Mouse (Mus musculus) layer of hippocampus, postnatal 36 days (tissue): ENCODE results near the gene Nfatc2ip. TPM values are rescaled to one million over a fixed set of nuclear protein-coding genes. Genes with fewer than 3 reads are reported as not detected.

ENCODE experiments used
- DNase-seq, 2 experiments: peaks; one replicate each; pipeline ENCODE4 v3.0.0; 2022
- total RNA-seq, 2 experiments: library from RNA; stranded (reverse); gene quantifications; 2 replicates each; pipeline ENCODE4 v1.2.3; 2021

Nfatc2ip gene
- 1 to 10 TPM; 6.3 to 6.6 TPM for total RNA-seq

DNA sequence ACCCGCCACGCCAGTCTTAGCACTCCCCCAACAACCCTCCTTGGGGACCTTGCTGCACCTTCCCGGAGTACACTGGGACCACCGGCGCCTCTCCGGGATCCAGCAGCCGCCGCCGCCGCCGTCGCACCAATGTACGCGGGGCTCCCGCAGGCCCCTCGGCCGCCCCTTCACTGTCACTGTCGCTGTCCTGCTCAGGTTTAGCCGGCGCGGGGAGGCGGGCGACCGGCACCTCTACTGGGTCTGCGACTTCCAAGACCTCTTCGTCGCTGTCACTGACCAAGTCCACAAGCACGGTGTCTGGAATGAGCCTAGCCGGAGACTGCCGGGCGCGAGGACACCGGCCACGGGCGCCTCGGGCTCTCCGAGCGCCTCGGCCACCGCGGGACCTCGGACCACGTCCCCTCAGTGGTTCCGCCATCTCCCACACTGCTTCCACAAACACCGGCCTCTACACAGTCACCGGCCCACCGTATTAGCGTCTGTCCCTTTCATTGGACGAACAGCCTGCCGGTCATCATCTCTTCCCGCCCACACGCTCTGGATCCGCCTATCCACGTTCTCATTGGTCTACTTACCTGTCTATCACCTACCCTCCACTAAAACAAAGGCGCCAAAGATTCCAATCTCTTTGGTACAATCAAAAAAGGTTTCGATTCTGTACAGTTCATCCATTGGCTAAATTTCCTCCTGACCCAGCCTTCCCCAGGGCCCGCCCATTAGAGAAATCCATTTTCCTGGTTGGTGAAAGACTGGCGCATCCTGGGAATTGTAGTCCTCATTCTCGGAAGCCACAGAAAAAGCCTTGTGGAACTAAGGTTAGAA, at the start of gene Nfatc2ip:
Gene Nfatc2ip (minus strand): TSS at position 440 of the 822 bp plus-strand sequence.
- DNase-seq = peak; percentile 96 to 98

- no peak for DNase-seq
Measured at GRCm38 (mm10) chr7:126446217-126446616, 49.7 kb upstream of the Nfatc2ip start.

GRCm38 (mm10) chr7:126445104-126445815, 48.7 kb upstream of the Nfatc2ip start:
- DNase-seq = no peak

GRCm38 (mm10) chr7:126444536-126444935, 48.0 kb upstream of the Nfatc2ip start:
- DNase-seq = no peak

DNA sequence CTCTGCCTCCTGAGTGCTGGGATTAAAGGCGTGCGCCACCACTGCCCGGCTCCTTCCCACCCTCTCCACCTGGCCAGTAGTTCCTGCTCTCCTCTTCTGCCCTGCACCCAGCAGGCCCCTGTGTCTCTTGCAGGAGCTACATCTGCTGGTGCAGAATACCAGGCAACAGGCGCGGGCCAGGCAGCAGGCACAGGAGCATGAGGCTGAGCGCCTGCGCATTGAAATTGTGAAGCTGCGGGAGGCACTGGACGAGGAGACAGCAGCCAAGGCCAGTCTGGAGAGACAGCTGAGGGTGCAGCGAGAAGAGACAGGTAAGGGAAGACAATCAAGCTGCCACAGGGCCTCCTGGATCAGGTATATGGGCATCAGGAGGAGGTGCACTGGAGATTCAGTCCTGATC, 47.5 kb upstream of the Nfatc2ip start:
- DNase-seq = no peak

GRCm38 (mm10) chr7:126440134-126440533, 43.6 kb upstream of the Nfatc2ip start:
- DNase-seq = no peak

- DNase-seq = peak in 1 of 2 experiments; percentile 15
Measured at GRCm38 (mm10) chr7:126436851-126437250, 40.3 kb upstream of the Nfatc2ip start.

DNA sequence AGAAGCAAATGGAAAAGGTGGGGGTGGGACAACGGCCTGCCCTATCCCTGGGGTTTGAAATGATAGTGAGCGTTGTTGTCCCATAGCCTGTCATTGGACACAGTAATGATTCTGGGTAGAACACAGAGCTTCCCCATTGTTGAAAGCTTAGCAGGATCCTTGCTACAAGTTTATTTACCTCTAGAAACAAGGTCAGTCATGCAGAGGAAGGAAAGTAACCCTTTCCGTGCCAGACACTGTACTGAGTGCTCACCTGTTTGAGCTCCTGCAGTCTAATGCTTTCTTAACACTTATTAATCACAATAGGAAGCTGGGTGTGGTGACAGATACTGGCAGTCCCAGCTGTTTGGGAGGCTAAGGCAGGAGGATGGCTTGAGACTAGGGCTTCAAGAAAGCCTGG, 39.3 kb upstream of the Nfatc2ip start:
- no peak for DNase-seq

GRCm38 (mm10) chr7:126434726-126435125, 38.2 kb upstream of the Nfatc2ip start:
- no peak for DNase-seq

DNA sequence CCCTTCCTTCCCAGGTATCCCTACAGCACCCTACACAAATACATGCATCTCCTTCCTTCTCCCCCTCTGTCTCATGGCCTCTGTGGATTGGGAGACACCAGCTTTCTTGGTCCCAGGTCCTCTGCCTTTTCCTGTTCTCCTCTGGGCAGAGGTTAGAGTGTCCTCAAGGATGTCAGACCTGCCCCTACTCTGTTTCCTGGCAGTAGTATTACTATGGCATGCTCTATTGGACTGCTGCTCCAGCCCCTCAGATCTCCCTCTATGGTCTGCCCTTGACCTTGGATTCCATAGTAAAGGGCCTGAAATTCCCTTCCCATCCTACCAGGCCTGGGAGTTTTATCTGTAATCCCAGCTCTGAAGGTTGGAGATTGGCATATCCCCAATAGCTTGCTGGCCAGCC, 33.6 kb upstream of the Nfatc2ip start:
- DNase-seq = no peak

DNA sequence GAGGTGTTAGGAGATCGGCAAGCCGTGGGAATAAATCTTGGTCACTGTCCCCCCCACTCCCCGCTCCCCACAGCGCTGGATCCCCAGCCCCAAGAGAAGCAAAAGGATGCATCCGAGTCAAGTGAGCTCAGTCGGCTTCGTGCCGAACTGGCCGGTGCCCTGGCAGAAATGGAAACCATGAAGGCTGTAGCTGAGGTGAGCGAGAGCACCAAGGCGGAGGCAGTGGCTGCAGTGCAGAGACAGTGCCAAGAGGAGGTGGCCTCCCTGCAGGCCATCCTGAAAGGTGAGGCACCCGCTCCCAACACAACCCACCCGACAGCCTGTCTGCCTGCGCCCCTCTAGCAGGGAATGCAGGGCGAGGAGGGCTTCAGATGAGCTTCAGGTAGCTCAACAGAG, 33.0 kb upstream of the Nfatc2ip start:
- DNase-seq = peak in 1 of 2 experiments; percentile 9

- peak; percentile 93 for DNase-seq
Measured at GRCm38 (mm10) chr7:126428631-126429502, 32.3 kb upstream of the Nfatc2ip start, which contains the start of gene Rabep2. Gene Rabep2, plus strand, starts transcription at chr7:126428759.

DNA sequence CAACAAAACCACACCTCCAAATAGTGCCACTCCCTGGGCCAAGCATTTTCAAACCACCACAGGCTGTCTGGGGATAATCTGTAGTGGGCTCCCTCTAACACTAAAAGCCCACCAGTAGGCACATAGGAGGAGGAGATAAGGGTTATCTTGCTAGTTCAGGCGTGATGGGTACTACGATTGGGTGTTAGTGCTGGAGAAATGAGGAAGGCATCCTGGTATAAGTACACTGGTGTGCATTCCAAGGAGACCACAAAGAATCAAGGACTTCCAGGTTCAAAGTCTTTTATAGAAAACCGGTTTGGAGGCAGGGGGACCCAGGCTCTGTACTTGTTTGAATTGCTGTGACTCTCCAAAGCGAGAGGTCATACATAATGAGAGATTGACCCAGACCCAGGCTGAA, 31.6 kb upstream of the Nfatc2ip start:
- DNase-seq = no peak

GRCm38 (mm10) chr7:126427323-126427860, 30.9 kb upstream of the Nfatc2ip start:
- DNase-seq = no peak

DNA sequence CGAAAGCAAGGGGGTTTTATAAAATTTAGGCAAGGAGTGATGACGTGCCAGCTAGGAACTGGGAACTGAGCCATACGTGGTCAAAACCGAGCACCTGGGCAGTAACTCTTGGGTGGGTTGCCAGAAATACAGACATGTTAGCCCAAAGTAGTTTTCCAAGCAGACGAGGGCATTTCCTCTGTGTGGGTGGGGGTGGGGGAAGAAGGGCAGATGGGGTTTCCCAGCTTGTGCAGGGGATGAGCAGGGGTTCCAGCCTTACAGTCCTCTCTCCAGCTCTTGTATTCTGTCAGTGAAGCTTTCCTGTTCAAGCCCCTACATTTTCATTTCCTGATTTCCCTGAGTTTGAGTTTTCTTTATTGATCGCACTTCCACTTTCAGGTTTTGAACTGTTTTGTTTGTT, 27.6 kb upstream of the Nfatc2ip start:
- DNase-seq = no peak

DNA sequence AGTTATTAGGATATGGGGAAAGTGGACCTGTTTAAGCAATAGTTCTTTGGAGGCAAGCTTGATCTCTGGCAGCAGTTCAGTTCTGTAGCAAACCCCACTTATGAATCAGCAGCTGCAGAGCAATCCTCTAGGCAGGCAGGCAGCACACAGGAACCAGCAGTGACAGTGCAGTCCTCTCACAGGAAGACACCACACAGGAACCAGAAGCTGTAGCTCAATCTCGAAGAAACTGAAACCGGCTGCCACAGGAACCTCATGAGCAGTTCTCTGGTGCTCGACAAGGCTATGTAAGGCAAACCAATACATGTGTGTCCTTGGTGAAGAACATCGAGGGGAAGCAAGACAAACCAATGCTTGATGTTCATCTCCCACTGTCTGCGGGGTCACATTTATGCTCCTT, 25.2 kb upstream of the Nfatc2ip start:
- no peak for DNase-seq

GRCm38 (mm10) chr7:126418496-126418895, 22.0 kb upstream of the Nfatc2ip start:
- no peak for DNase-seq

DNA sequence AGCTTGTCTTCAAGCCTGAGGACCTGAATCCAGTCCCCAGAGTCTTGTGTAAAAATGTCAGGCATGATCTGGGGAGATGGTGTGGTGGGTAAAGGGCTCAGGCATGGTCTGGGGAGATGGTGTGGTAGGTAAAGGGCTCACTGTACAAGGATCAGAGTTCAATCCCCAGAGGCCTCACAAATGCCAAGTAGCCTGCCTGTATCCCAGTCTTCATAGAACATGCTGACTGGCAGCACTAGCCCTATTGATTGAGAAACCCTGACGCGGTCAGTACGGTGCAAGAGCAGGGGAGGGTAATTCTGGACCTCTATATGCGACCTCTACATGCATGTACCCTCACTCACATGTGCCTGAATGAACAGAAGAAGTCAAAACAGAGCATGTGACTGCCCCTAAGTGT, 21.1 kb upstream of the Nfatc2ip start:
- no peak for DNase-seq

- no peak for DNase-seq
Measured at GRCm38 (mm10) chr7:126417045-126417444, 20.5 kb upstream of the Nfatc2ip start.

GRCm38 (mm10) chr7:126416615-126417014, 20.1 kb upstream of the Nfatc2ip start:
- no peak for DNase-seq

- no peak for DNase-seq
Measured at GRCm38 (mm10) chr7:126414725-126415124, 18.2 kb upstream of the Nfatc2ip start, which contains the start of gene Cd19. Gene Cd19, minus strand, starts transcription at chr7:126414889.

DNA sequence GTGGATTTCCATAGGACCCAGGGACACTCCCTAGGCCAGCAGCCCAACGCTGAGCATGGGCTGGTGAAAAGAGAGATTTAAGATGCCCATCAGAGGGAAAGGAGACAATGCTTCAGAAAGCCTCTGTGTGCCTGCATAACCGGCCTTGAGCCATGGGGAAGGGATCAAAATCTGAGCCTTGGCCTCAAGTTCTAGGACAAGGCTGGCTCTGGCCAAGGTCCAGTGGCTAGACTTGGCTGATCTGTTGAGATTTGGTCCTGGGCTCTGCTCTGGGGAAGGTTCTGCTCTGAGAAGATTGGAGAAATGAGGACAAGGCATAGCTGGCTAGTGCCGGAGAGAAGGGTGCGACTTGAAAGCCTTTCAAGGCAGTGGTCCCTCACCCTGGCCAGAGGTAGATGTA, 14.5 kb upstream of the Nfatc2ip start:
- no peak for DNase-seq
